Mouse (Mus musculus): ENCODE data around the gene Fcna.

DNA sequence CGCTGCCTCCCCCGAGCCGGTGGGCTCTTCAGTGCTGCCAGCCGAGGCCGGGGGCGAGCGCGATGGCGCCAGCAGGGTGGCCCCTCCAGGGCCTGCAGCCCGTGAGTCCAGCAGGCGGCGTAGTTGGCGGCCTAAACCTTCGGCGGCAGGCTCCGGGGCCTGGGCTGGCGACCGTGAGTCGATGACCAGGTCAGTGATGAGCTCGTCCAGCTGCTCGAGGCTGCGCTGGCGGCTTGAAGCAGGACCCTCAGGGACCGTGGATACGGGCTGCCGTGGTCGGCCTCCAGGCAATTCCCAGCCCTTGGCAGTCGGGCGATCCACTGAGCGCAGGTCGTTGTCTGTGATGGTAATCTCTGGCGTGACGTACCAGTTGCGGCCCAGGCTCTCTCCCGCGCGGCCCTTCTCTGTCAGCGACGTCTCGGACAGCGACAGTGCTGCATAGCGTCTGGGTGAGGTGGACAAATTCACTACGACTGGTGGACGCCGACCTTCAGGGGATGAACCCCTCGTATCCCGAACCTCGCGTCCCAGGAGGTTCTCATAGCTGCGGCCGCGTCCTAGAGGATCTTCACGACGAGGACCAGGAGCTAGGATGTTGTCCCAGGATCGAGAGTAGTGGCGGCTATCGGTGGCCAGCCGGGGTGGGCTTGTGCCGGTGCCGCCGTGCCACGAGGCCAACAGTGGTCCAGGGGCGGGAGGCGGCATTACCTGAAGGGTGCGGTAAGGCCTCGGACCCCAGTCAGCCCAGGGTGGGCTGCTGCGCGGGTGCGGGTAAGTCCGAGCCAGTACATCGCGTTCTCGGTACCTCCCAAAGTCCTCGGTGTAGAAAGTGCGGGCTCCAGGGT lies 49.7 kb downstream of the Fcna start:
- TF ChIP-seq CTCF (IDR thresholded peaks at IDR 0.05; ENCODE audit: low read depth): peak; percentile 50
- no peak for TF ChIP-seq EP300 (optimal IDR thresholded peaks at IDR 0.05)
